Mouse (Mus musculus) liver, postnatal 0 days (tissue): ENCODE results near the gene Espn.

ENCODE experiments used
- CTCF ChIP-seq: sonication (generic); IDR thresholded peaks from 2 replicates; pipeline ENCODE4 v1.5.1; 2016; ENCODE audit warnings: antibody characterized with exemption, low read depth
- EP300 ChIP-seq: IDR thresholded peaks from 2 replicates; pipeline ENCODE4 v1.6.1; 2016; ENCODE audit warnings: antibody characterized with exemption, low read depth, mild to moderate bottlenecking

DNA sequence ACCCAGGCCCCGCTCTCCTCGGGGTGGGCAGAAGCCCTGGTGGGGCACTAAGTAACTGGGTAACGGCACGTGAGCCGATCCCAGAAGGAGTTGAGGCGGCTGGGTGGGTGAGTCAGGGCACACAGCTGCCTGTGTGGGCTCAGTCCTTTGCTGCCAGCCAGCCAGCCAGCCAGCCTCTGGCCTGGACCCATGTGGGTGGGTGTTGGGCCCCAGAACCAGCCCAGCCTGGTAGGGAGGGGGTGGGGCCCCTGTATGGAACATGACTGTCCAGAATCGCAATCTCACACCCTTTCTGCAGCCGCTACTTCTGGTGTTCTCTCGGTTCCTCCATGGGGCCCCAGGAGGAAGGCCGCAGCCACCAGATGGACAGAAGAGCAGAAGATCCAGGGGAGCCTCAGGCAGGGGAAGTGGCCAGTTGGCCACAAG lies 74.1 kb downstream of the Espn start:
- no peak for TF ChIP-seq EP300
- TF ChIP-seq CTCF: no peak
